Mouse (Mus musculus): Measurements from ENCODE around the gene Apba2.

GRCm38 (mm10) chr7:64583670-64584121 lies 82.2 kb downstream of the Apba2 start:
- no peak for TF ChIP-seq CTCF (IDR thresholded peaks at IDR 0.05; ENCODE audit: insufficient read depth, low read depth, low read length)
- no peak for TF ChIP-seq POLR2A (IDR thresholded peaks at IDR 0.05; ENCODE audit: insufficient read depth, low read depth, low read length)

All from olfactory bulb, adult 2 months (tissue).